Mouse (Mus musculus): ENCODE results near the gene Dgke. TPM values are rescaled to one million over a fixed set of nuclear protein-coding genes. Genes with fewer than 3 reads are reported as not detected.

Dgke gene
- total and polyA plus RNA-seq, 3 experiments: 4.8 to 17.0 (median 13.4) TPM

DNA sequence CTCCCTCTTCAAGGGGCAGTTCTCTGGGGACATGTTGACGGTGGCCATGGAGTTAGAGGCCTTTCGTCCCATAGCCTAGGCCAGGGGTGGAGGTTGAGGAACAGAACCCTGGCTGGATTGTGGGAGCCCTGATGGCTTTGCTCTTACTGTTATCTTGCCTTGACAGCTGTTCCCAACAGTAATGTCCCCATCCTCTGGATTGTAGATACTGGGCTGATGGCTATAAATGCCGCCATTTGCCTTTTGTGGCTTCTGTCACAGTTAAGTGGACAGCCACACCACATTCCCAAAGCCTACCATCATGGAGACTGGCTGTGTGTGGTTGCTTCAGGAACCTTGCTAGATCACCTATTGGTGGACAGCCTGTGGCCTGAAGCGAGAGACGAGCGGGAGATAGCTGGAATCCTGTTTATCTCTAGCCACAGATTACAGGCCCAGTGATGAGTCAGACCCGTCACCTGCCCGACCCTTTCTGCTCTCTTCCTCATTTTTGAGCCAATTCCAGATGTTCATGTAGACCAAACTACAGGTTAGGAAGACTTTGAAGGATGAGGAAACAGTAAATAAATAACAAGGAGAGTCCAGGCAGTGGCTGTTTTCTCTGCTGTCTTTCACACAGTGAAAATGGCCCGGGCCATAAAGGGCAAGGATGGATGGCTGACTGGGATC, 49.0 kb downstream of the Dgke start:
- in situ Hi-C loops (cut with MboI; ENCODE audit: low pct_ligation_motif_present, low pct_unique_long_range_greater_than_20kb, low sequenced_read_pairs) (no loop called here), dilution Hi-C loops (cut with MboI; ENCODE audit: extremely low pct_ligation_motif_present, extremely low pct_unique_long_range_greater_than_20kb, low sequenced_read_pairs) (no loop called here)
- Histone ChIP-seq H3K9me3 (replicated peaks; ENCODE audit: low read length) (no peaks in the 10 kb centered on the region), H3K36me3 (replicated peaks in 1 of 2; ENCODE audit: control insufficient read depth in 1 of 2, insufficient read depth in 1 of 2, low read length in 1 of 2) (peaks cover 64 to 95% of the 10 kb centered on the region in 2 experiments), H3K79me2 (replicated peaks; ENCODE audit: control insufficient read depth, extremely low read depth, insufficient read depth, poor library complexity, severe bottlenecking) (no peaks in the 10 kb centered on the region), H3K9ac (ENCODE audit: insufficient read depth, low read depth) (no peak overlapping the region), H3K27ac (ENCODE audit: insufficient read depth, low read depth) (no peak overlapping the region), H3K4me2 (ENCODE audit: insufficient read depth, low read depth, poor library complexity, severe bottlenecking) (no peak overlapping the region), H3K4me3 (replicated peaks in 1 of 3; ENCODE audit: low read depth in 2 of 3, low read length in 2 of 3, poor library complexity in 1 of 3) (no peak overlapping the region), H3K27me3 (replicated peaks) (no peaks in the 10 kb centered on the region), H3K4me1 (ENCODE audit: control insufficient read depth in 1 of 2, insufficient read depth in 2 of 2) (peaks cover 0 to 27% of the 10 kb centered on the region in 2 experiments; a peak in 2 of 4 replicates)
- DNase-seq (ENCODE audit: extremely low read depth): no peak
- TF ChIP-seq JUND (conservative IDR thresholded peaks at IDR 0.05; ENCODE audit: low read depth, low read length) (no peak), E2F4 (IDR thresholded peaks at IDR 0.05; ENCODE audit: insufficient replicate concordance, low read depth, low read length) (no peak), NRF1 (IDR thresholded peaks at IDR 0.05; ENCODE audit: low read depth, low read length) (no peak)

DNA sequence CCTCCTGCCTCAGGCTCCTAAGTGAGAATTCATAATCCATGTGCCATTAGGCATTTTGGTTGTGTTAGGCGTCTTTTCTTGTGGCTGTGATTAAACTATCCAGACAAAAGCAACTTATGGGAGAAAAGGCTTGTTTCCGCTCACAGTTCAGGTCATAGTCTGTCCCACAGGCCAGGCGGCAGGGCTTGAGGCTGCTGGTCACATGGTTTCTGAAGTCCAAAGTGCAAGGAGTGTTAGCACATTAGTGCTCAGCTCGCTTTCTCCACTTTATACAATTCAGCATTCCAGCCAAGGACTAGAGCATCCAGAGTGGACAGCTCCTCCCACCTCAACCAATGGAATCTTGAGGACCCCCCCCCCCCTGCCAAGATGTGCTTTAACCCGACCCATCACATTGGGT, 54.4 kb downstream of the Dgke start:
- in situ Hi-C loops (cut with MboI; ENCODE audit: low pct_ligation_motif_present, low pct_unique_long_range_greater_than_20kb, low sequenced_read_pairs): no loop called here
- DNase-seq (ENCODE audit: extremely low read depth): no peak
- no peak for TF ChIP-seq POLR2A (IDR thresholded peaks at IDR 0.05; ENCODE audit: low read depth, low read length)
- TF ChIP-seq MXI1 (IDR thresholded peaks at IDR 0.05; ENCODE audit: low read depth, low read length): no peak
- TF ChIP-seq SIN3A (IDR thresholded peaks at IDR 0.05; ENCODE audit: low read length): no peak
- no peak for TF ChIP-seq ZMIZ1 (IDR thresholded peaks at IDR 0.05; ENCODE audit: low read depth, low read length)
- TF ChIP-seq SMC3 (IDR thresholded peaks at IDR 0.05; ENCODE audit: low read depth, low read length): no peak
- TF ChIP-seq RCOR1 (conservative IDR thresholded peaks at IDR 0.05; ENCODE audit: low read depth, low read length): no peak
- TF ChIP-seq CTCF (conservative IDR thresholded peaks at IDR 0.05 in 1 of 2, IDR thresholded peaks at IDR 0.05 in 1 of 2; ENCODE audit: low read depth in 2 of 2, low read length in 2 of 2): no peak
- TF ChIP-seq IRF4 (IDR thresholded peaks at IDR 0.05; ENCODE audit: low read depth, low read length): no peak
- no peak for TF ChIP-seq HCFC1 (IDR thresholded peaks at IDR 0.05; ENCODE audit: low read depth, low read length)
- no peak for TF ChIP-seq CHD2 (IDR thresholded peaks at IDR 0.05; ENCODE audit: low read length)
- no peak for TF ChIP-seq NRF1 (IDR thresholded peaks at IDR 0.05; ENCODE audit: low read depth, low read length)
- no peak for TF ChIP-seq MYC (IDR thresholded peaks at IDR 0.05; ENCODE audit: low read depth, low read length)
- TF ChIP-seq ZKSCAN1 (IDR thresholded peaks at IDR 0.05; ENCODE audit: borderline replicate concordance, low read depth, low read length): no peak
- no peak for TF ChIP-seq ZC3H11A (IDR thresholded peaks at IDR 0.05; ENCODE audit: low read depth, low read length)
- TF ChIP-seq EP300 (IDR thresholded peaks at IDR 0.05; ENCODE audit: low read length): no peak
- no peak for TF ChIP-seq GABPA (IDR thresholded peaks at IDR 0.05; ENCODE audit: insufficient replicate concordance, low read depth, low read length)
- no peaks in the 10 kb centered on the region for H3K9me3 ChIP-seq (replicated peaks; ENCODE audit: low read length)
- peaks cover 71 to 98% of the 10 kb centered on the region in 2 experiments for H3K36me3 ChIP-seq (replicated peaks in 1 of 2; ENCODE audit: control insufficient read depth in 1 of 2, insufficient read depth in 1 of 2, low read length in 1 of 2)
- H3K4me3 ChIP-seq (replicated peaks in 1 of 3; ENCODE audit: low read depth in 2 of 3, low read length in 2 of 3, poor library complexity in 1 of 3): no peak overlapping the region
- H3K4me2 ChIP-seq (ENCODE audit: insufficient read depth, low read depth, poor library complexity, severe bottlenecking): no peak overlapping the region
- H3K79me2 ChIP-seq (replicated peaks; ENCODE audit: control insufficient read depth, extremely low read depth, insufficient read depth, poor library complexity, severe bottlenecking): no peaks in the 10 kb centered on the region
- H3K9ac ChIP-seq (ENCODE audit: insufficient read depth, low read depth): no peak overlapping the region
- H3K27ac ChIP-seq (ENCODE audit: insufficient read depth, low read depth): no peak overlapping the region
- dilution Hi-C loops (cut with MboI; ENCODE audit: extremely low pct_ligation_motif_present, extremely low pct_unique_long_range_greater_than_20kb, low sequenced_read_pairs): no loop called here
- H3K4me1 ChIP-seq (ENCODE audit: control insufficient read depth in 1 of 2, insufficient read depth in 2 of 2): peaks cover 5 to 35% of the 10 kb centered on the region in 2 experiments
- H3K27me3 ChIP-seq (replicated peaks): no peaks in the 10 kb centered on the region
